Mouse (Mus musculus) layer of hippocampus, adult 9-11 months (tissue): ENCODE data around the gene Olfr1364.
A peak's percentile ranks its signal among the peaks of the same experiment; 100 is the strongest.

Experiments used
- DNase-seq: peaks from one replicate; pipeline ENCODE4 v3.0.0; 2022

Gene Olfr1364

DNA sequence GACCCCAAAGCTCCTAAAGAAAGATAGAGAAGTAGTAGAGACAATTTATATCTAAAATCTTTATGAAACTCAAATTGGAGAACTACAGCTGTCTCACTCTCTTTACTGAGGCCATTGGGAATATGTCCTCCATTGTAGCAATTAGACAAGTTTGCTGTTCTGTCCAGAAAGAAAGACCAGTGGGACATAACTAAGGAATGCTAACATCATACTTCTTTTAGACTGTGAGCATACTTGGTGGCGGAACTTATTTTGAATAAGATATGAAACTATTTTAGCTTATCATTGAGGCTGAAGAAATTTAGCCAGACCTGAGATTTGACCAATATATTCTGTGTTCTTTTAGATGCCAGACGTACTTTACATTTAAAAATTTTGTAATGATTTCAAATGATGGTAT is at the start of gene Olfr1364:
Gene Olfr1364, minus strand, starts transcription at position 101 of the 400 bp plus-strand sequence.
- DNase-seq, result no peak

DNA sequence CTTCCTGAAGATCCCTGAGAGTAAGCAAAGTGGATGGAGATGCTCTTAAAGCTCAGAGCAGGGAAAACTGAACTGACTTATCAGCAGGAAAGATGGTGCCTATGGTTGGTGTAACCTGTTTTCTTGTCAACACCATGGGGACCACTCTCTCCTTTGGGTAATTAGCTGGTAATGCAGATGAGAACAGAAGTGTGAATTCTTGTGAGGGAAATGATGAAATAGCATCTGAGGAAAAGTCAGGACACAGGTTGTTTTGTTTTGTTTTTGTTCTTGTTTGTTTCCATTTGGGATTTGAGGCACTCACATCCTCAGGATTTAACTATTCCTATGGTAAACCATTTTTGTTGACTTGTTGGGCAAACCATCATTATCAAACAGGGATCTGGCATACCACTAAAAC is 32.4 kb upstream of the Olfr1364 start, which contains the start of gene Olfr1362:
Gene Olfr1362, minus strand, starts transcription at position 101 of the 400 bp plus-strand sequence.
- no peak for DNase-seq

DNA sequence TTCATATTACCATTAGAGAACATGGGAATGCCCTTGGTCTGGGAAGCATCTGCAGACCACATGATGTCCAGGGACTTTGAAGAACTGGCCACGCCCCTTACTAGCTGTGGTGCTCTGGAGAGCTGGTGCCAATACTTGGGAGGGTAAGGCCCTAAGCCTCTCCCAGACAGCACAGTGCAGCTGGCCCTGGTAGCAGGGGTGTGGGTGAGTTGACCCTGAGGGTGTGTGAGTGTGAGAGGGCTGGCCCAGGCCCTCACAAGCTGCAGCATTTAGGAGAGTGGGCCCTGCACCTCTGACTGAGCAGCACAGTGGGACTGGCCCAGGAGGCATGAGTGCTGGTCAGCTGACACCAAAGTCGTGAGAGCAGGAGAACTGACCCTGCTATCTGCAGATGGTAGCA is 10.1 kb upstream of the Olfr1364 start:
- no peak for DNase-seq

DNA sequence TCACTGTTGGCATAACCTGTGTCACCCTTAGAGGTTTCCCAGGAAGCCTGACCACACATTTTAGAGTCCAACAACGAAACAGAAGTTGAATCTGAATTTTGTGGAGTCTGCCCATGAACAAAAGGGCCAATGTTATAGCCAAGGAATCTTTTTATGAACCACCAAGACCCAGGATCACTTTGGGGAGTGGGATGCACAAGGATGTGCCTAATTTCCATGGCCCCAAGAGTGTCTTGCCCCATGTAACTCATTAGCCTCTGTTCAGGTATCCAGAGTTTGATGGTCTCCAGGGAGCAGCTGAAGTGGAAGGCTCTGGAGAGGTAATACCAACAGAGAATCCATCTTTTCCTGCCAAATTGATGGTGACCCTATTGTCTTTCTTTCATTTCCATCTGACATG is 21.8 kb downstream of the Olfr1364 start, which contains the start of gene Olfr1535:
Gene Olfr1535, minus strand, starts transcription at position 101 of the 400 bp plus-strand sequence.
- no peak for DNase-seq

DNA sequence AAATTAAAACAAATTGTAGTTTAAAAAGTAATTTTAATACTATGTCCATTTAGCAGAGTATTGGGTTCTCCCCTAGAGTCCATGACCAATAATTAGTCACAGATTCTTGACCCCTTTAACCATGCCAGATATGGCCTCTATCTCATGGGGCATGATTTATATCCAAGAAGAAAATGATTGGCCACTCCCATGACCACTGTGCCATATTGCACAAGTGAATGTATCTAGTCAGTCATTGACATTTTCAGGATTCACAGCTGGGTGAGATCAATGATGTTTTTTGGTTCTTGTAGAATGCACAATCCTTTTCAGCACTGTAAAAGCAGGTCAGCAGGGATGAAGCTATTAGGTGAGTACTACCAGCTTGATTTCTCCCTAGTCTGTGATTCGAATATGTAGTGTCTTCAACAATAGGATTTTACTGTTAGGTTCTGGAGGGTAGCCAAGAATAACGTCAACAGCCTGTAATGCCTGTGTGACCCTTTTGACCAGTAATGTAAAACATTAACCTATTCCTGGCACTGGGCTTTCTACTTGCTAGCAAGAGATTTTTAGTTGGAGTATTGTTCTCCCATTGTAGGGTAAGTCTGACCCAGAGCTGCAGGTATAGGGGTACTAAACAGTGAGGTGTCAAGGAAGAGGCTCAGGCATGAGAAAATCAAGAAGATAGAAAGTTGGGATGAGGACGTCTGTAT is 31.0 kb downstream of the Olfr1364 start:
- no peak for DNase-seq

DNA sequence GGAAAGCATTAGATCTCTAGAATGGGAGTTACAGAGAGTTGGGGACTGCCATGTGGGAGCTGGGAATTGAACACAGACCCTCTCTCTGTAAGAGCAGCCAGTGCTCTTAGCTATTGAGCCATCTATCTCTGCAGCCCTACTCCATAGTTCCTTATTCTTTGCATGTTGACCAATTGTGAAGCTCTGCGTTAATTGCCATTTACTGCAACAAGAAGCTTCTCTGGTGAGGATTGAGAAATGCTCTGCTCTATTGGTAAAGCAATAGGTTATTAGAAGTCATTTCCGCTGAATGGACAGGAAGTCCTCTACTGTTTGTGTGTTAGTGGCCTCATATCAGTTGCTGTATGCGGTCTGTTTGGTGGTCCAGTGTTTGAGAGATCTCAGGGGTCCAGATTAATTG is 32.1 kb downstream of the Olfr1364 start:
- DNase-seq, result no peak

DNA sequence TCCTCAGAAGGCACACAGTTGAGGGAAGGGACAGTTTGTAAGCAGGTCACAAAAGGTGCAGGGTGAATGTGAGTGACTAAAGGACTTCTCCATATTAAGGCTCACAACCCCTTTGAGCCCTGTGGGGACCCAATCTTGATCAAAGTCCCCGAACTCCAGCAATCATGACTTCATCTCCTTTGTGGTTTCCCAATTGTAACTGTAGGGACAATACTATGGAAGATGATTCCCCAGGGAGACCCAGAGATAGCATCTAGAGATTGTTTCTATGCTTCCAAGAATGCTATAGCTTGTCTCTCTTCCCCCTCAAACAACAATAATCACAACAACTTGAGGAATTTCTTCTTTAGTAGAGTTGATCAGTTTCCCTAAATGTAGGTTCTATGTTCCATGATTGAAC is 38.9 kb downstream of the Olfr1364 start, which contains the start of gene Olfr1366:
Gene Olfr1366, minus strand, starts transcription at position 101 of the 400 bp plus-strand sequence.
- no peak for DNase-seq

DNA sequence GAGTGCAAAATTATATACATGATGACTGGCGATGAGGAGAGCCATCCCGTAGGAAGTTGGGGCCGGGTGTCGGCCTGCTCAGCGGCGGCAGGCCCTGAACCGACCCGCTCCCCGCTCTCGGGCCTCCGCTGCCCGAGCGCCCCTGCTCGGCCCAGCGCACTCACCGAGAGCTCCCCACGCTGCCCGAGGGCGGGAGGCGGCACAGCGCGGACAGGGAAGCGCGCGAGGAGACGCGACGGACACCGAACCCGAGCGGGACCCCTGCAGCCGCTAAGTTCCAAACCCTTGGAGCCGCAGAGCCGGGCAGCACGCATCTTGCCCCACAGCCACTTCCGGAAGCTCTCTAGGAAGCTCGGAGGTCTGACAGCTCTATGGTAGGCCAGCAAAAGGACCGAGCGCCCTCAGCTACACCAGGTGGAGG is 50.8 kb downstream of the Olfr1364 start, which contains the start of gene Zkscan8:
Gene Zkscan8, minus strand, starts transcription at position 340 of the 421 bp plus-strand sequence.
- peak; percentile 83 for DNase-seq

DNA sequence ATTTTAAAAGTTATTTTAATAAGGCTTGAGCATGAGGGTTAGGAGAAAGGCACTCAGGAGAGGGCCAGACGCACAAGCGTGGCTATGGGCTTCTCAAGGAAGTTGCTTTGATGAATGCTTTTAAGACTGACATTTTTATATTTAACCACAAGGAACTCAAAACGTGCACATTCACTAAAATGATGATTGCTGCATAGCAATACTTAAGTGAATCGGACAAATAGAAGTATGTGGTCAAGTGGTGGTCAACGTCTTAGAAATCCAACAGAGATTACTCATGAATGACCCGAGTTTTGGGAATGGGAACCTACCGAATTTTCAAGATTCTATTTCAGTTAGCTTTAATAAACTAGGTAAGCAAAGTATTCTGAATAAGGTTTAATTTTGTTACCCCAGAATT is 51.4 kb downstream of the Olfr1364 start:
- DNase-seq, result no peak
